Mouse (Mus musculus) forebrain, embryonic 12.5 days (tissue): Measurements from ENCODE around the gene Tet3. TPM values are rescaled to one million over a fixed set of nuclear protein-coding genes. Genes with fewer than 3 reads are reported as not detected.

Experiments used
- ATAC-seq: fragments of 200-750 bp; cut with Nextera tagmentation; 2 replicates; pipeline ENCODE4 v1.8.0; 2017; ENCODE audit warnings: moderate TSS enrichment; ENCODE audit not compliant: low FRiP score
- H3K27ac ChIP-seq: fragments of 300-500 bp; sonication (generic); 2 replicates; pipeline ENCODE4 v1.5.1; 2016; ENCODE audit warnings: mild to moderate bottlenecking
- H3K27me3 ChIP-seq: fragments of 300-500 bp; sonication (generic); 2 replicates; pipeline ENCODE4 v1.6.1; 2016; ENCODE audit warnings: mild to moderate bottlenecking
- H3K36me3 ChIP-seq: fragments of 300-500 bp; sonication (generic); replicated peaks from 2 replicates; pipeline ENCODE4 v1.6.1; 2016; ENCODE audit warnings: mild to moderate bottlenecking
- H3K4me1 ChIP-seq: fragments of 300-500 bp; sonication (generic); 2 replicates; pipeline ENCODE4 v1.6.1; 2016
- H3K4me2 ChIP-seq: fragments of 300-500 bp; sonication (generic); 2 replicates; pipeline ENCODE4 v1.6.1; 2016; ENCODE audit warnings: mild to moderate bottlenecking, moderate library complexity
- H3K4me3 ChIP-seq: fragments of 300-500 bp; sonication (generic); replicated peaks from 2 replicates; pipeline ENCODE4 v1.5.1; 2016; ENCODE audit warnings: mild to moderate bottlenecking
- H3K9ac ChIP-seq: fragments of 300-500 bp; sonication (generic); 2 replicates; pipeline ENCODE4 v1.6.1; 2016; ENCODE audit warnings: mild to moderate bottlenecking
- H3K9me3 ChIP-seq: fragments of 300-500 bp; sonication (generic); 2 replicates; pipeline ENCODE4 v1.6.1; 2016
- WGBS: fragments of 180-500 bp; shearing (Covaris S2); methylation state at CpG from one replicate; pipeline ENCODE4 v1.1.7; 2016; 5-methylcytosine and 5-hydroxymethylcytosine counted together
- polyA plus RNA-seq: library from polyadenylated mRNA; unstranded; fragments of >200 nt; fragmentation: Nextera tagmentation; extraction: Ambion mirVana; gene quantifications from 2 replicates; pipeline ENCODE4 v1.2.1, GENCODE M21; 2016

Tet3 gene
- polyA plus RNA-seq, 1 experiment from 2014 or later: 62.7 TPM

DNA sequence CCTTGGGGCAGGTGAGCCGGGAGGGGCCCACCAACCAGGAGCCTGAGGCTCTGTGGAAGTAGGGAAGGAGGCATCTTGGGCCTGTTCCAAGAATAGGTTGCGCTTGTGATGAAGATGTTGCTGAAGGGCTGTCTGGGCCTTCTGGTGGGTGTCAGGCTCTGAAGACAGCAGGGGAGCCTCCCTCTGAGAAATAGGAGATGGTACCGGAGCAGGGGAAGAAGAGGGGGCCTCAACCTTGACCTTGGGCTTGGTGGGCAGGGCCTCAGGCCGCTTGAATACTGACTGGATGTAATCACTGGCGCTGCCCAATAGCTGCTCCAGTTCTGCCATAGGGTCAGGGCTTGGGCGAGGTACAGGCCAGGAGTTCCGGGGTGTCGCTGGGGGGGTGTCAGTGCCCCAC, 55.4 kb downstream of the Tet3 start:
- Histone ChIP-seq H3K4me1 (no peaks in the 10 kb centered on the region; the same call in 1 of the 2 replicates), H3K9ac (no peak overlapping the region), H3K4me2 (no peak overlapping the region), H3K36me3 (peaks cover 86% of the 10 kb centered on the region), H3K9me3 (no peaks in the 10 kb centered on the region), H3K27me3 (no peaks in the 10 kb centered on the region), H3K27ac (no peak overlapping the region), H3K4me3 (no peak overlapping the region)
- ATAC-seq: no peak
- WGBS: 92% methylated on average over 8 of the region's 8 CpGs

DNA sequence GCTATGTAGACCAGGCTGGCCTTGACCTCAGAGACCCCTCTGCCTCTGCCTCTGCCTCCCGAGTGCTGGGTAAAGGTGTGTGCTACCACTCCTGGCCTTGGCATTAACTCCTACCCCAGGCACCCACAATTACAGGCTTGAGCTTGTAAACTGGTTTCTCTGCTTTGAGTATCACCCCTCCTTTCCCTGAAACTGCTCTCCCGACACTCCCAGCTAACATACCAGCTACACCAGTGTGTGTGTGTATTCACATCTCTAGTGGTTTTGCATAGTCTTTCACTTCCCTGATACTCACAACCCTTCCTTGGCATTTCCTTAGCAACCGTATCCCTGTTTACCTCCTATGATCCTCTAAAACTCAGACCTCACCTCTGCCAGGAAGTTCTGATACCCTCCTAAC, 59.1 kb downstream of the Tet3 start:
- H3K4me1 ChIP-seq: no peaks in the 10 kb centered on the region
- H3K36me3 ChIP-seq: peaks cover 91% of the 10 kb centered on the region
- no peak overlapping the region for H3K4me3 ChIP-seq
- no peak for ATAC-seq
- no peak overlapping the region for H3K4me2 ChIP-seq
- no peak overlapping the region for H3K27ac ChIP-seq
- no peaks in the 10 kb centered on the region for H3K27me3 ChIP-seq
- no peaks in the 10 kb centered on the region for H3K9me3 ChIP-seq
- H3K9ac ChIP-seq: no peak overlapping the region
- WGBS: 86% methylated on average over 3 of the region's 3 CpGs

DNA sequence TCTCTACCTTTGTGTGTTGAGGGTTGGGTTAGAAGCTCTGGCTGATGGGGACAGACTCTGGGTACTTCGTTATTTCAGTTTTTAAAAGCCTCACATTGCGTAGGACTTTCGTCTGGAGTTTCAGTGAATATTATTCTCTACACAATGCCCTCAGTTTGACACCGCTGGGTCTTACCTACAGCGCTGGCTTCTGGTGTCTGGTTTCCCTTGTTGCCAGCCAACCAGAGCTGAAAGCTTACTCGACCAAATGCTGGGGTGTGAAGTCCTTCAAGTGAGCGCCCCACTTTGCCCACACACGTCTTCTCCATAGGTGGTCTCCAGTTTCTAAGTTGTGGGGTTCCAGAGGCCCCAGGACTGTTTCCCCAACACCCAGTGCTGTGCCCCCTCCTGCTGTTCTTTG, 61.2 kb downstream of the Tet3 start:
- 79% methylated on average over 8 of the region's 8 CpGs for WGBS
- Histone ChIP-seq H3K4me3 (no peak overlapping the region), H3K9ac (no peak overlapping the region), H3K4me1 (no peaks in the 10 kb centered on the region), H3K36me3 (peaks cover 89% of the 10 kb centered on the region), H3K9me3 (no peaks in the 10 kb centered on the region), H3K27ac (no peak overlapping the region), H3K4me2 (no peak overlapping the region), H3K27me3 (no peaks in the 10 kb centered on the region)
- no peak for ATAC-seq

DNA sequence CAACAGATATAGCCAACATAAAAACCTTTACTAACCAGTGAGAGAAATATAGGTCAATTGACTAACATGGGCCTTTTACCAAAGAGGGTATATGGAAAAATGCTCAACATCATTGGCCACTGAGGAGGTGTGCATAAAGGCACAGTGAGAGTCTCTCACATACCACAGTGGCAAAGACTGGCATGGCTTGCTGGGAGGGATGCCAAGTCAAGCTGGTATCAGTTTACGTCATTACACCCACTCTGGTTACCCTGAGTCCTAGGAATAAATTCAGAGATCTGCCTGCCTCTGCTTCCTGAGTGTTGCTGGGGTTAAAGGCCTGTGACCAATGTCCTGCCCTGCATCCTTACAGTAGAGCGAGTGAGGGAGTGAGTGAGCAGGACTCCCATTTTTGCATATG, 62.2 kb downstream of the Tet3 start:
- H3K4me1 ChIP-seq: no peaks in the 10 kb centered on the region
- no peaks in the 10 kb centered on the region for H3K9me3 ChIP-seq
- H3K4me3 ChIP-seq: no peak overlapping the region
- H3K4me2 ChIP-seq: no peak overlapping the region
- 94% methylated on average over 2 of the region's 2 CpGs for WGBS
- H3K36me3 ChIP-seq: peaks cover 81% of the 10 kb centered on the region
- H3K27me3 ChIP-seq: no peaks in the 10 kb centered on the region
- ATAC-seq: no peak
- H3K9ac ChIP-seq: no peak overlapping the region
- H3K27ac ChIP-seq: no peak overlapping the region

DNA sequence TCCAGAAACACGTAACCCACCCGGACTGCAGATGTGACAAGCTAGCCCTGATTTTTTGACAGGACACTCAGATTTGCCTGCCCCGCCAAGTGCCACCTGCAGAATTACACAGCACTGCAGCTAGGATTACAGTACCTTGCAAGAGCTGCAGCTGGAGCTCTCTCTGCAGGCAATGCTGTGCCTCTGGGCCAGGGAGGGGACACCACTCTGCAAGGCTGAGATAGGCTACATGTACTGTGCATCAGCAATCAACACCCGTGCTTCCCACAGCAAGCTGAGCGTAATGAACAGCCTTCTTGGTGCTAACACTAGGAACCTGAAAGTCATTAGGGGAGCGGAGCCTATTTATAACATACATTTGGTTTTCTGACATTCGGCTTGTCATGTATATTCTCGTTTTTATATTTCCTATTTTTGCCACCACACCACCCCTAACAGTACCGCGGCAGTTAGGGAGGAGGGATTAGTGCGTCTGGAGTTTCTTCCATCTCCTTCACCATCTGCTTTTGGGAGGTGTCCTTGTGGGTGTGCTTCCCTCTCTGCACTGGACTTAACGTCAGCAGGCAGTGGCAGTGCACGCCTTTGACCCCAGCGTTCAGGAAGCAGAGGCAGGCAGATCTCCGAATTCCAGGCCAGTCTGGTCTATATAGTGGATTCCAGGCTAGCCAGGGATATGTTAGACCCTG, 63.2 kb downstream of the Tet3 start:
- H3K4me1 ChIP-seq: no peaks in the 10 kb centered on the region
- H3K36me3 ChIP-seq: peaks cover 79% of the 10 kb centered on the region
- WGBS: 95% methylated on average over 15 of the region's 15 CpGs
- no peaks in the 10 kb centered on the region for H3K9me3 ChIP-seq
- H3K4me2 ChIP-seq: no peak overlapping the region
- H3K9ac ChIP-seq: no peak overlapping the region
- H3K4me3 ChIP-seq: no peak overlapping the region
- no peak overlapping the region for H3K27ac ChIP-seq
- ATAC-seq: no peak
- H3K27me3 ChIP-seq: no peaks in the 10 kb centered on the region

DNA sequence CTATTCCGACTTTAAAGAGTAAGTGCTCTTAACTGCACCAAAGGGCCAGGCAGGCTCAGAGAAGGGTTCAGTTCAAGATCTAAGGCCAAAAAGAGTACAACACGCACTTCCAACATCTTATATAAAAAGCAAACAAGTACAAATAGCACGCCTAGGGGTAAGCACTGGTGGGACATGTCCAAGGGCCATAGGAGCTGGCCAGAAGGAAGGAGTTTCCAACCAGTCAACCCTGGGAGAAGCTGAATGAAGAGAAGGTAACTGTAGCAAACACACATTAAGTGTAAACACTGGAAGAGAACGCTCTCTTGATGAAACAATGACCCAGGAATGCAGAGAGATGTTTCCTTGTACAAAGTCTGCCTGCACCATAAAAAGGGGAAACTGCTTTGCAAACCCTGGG, 64.8 kb downstream of the Tet3 start:
- H3K27ac ChIP-seq: no peak overlapping the region
- H3K4me2 ChIP-seq: no peak overlapping the region
- H3K4me3 ChIP-seq: no peak overlapping the region
- no peak for ATAC-seq
- H3K9me3 ChIP-seq: no peaks in the 10 kb centered on the region
- H3K27me3 ChIP-seq: no peaks in the 10 kb centered on the region
- H3K4me1 ChIP-seq: no peaks in the 10 kb centered on the region
- peaks cover 75% of the 10 kb centered on the region for H3K36me3 ChIP-seq
- 93% methylated on average over 4 of the region's 4 CpGs for WGBS
- H3K9ac ChIP-seq: no peak overlapping the region

DNA sequence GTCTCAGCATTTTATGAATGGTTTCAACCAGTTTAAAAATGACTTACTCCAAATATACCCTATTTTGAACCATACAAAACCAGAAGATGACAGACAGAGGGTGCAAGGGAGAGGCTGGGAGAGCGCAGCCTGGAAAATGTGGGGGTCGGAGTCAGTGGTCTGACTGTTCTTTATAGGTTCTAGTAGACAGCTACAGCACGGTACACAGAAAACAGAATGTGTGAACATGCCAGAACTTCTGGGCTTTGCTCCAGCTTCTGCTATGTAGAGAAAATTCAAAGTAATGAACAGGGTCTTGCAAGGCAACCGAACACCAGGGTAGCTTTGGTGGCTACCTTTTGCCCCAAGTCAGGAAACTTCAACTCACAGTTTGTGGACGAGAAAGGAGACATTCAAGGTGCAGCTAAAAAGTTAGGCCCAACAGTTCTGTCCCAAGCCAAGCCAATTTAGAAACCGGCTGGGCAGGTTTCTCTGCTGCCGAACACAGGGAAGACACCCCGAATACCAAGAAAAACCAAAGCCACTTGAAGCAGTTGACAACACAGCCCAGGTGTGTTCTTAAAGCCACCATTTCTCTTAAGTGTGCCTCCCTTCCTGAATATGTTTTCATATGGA, 66.6 kb downstream of the Tet3 start:
- Histone ChIP-seq H3K27ac (no peak overlapping the region), H3K36me3 (peaks cover 63% of the 10 kb centered on the region), H3K9me3 (no peaks in the 10 kb centered on the region), H3K4me1 (no peaks in the 10 kb centered on the region), H3K4me2 (no peak overlapping the region), H3K27me3 (no peaks in the 10 kb centered on the region), H3K4me3 (no peak overlapping the region), H3K9ac (no peak overlapping the region)
- WGBS: 93% methylated on average over 8 of the region's 8 CpGs
- no peak for ATAC-seq

DNA sequence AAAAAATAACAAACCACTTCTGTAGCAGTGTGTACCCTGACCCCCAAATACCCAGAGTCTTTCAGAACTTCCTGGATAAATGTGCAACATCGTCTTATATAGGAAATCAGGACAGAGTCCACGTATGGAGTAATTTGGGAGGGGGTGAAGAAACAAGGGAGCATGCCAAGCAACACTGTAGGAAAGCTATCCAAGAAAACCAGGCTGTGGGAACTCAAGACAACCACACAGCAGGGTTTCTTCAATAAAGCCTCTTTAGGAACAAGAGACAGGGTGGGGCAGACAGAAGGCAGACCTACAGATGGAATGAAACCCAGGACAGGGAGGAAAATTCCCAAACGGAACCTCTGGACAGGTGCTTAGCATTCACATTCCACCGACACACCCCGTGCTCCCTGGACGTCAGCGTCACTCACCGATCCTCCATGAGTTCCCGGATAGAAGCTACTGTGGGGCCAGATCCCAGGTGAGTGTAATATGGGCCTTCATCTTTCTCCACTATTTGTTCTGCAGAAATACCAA, 73.3 kb downstream of the Tet3 start:
- Histone ChIP-seq H3K9ac (no peak overlapping the region), H3K27ac (no peak overlapping the region), H3K36me3 (peaks cover 61% of the 10 kb centered on the region), H3K4me2 (no peak overlapping the region), H3K4me1 (no peaks in the 10 kb centered on the region), H3K27me3 (no peaks in the 10 kb centered on the region), H3K4me3 (no peak overlapping the region), H3K9me3 (no peaks in the 10 kb centered on the region)
- ATAC-seq: no peak
- WGBS: 92% methylated on average over 9 of the region's 9 CpGs

DNA sequence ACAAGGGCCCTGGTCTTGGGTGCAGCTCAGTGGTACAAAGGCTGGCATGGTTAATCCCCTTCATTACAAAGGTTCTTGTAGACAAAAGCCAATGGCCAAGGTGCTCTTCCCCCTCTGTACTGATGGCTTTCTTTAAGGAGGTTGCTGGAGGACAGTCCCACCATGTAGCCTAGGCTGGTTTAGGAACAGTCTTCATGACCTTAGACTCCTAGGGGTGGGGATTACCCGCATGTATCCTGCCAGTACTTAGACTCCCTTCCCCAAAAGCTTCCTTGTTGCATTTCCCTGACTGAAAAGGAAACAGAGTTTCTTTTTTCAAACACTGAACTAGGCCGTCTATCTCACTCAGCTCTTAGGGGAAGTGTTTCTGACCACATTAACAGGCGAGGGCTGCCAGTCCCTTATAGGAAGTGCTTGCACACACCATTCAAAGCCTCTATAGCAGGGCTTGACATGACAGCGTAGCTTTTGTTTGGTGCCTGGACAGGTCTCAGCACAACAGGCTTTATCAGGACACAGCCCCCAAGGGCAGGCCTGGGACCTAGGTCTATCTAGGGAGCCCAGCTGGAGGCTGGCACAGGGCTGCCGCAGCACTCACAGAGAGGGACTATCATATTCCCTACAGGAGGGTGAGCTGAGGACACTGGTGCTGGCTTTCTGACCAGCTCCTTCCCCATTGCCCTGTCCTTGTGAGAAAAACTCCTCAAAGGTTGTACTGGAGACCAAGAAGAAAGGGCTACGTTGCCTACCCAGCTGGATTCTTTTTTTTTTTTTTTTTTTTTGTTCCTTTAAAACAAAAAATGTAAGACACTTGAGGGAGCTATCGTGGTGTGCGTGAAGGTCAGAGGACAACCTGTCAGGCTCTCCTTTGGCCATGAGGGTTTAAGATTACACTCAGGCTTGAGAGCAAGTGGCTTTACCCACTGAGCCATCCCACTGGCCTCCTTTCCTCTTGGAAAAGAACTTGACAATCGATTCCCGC, 77.1 kb downstream of the Tet3 start:
- no peaks in the 10 kb centered on the region for H3K9me3 ChIP-seq
- H3K9ac ChIP-seq: no peak overlapping the region
- no peak overlapping the region for H3K27ac ChIP-seq
- no peaks in the 10 kb centered on the region for H3K27me3 ChIP-seq
- peaks cover 89% of the 10 kb centered on the region for H3K36me3 ChIP-seq
- ATAC-seq: no peak
- no peak overlapping the region for H3K4me3 ChIP-seq
- no peak overlapping the region for H3K4me2 ChIP-seq
- H3K4me1 ChIP-seq: no peaks in the 10 kb centered on the region
- 86% methylated on average over 10 of the region's 10 CpGs for WGBS

DNA sequence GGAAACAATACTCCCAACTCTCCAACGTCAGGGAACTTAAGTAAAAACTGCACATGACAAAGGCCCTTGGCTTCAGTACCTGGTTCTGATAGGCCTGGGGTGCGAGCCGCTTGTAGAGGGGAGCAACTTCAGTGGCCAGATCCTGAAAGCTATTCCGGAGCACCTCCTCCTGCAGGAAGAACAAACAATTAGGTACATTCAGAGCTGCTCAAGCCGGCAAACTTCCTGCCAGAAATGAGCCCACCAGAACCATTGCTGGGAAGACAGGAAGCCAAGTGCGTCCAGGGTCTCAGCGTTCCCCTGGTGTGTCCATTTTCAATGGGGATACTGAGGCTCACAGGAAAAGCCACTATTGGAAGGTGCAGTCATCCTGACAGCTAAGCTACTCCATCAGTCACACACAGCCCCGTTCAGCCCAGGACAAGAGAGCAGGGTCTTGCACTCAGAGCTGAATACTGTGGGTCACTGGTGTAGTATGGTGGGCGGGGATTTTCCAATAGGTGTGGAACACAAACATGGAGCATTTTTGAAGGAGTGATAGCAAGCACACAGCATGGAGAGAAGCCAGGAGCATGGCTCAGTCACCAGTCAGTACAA, 85.1 kb downstream of the Tet3 start:
- ATAC-seq: no peak
- H3K9me3 ChIP-seq: no peaks in the 10 kb centered on the region
- no peaks in the 10 kb centered on the region for H3K4me1 ChIP-seq
- no peak overlapping the region for H3K27ac ChIP-seq
- WGBS: 83% methylated on average over 9 of the region's 9 CpGs
- no peak overlapping the region for H3K4me3 ChIP-seq
- H3K27me3 ChIP-seq: no peaks in the 10 kb centered on the region
- H3K9ac ChIP-seq: no peak overlapping the region
- H3K4me2 ChIP-seq: no peak overlapping the region
- H3K36me3 ChIP-seq: peaks cover 99% of the 10 kb centered on the region

DNA sequence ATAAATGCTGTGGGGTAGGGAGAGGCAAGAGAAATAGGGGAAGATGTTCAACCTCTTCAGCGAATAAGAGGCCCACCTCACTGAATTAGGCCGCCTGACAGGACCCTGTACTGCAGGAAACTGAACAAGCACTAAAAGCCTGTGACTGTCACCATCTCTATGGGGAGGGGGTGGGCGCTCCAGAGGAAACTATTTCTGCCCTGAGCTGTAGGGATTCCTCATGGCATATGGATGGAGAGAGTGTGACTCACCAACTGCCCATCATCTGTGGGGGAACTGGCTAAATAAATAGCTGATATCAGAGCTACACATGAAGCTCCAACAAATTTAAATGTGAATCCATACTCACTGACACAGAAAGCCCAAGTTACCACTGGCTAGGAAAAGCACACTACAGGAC, 87.5 kb downstream of the Tet3 start:
- peaks cover 97% of the 10 kb centered on the region for H3K36me3 ChIP-seq
- no peaks in the 10 kb centered on the region for H3K27me3 ChIP-seq
- 86% methylated on average over 3 of the region's 3 CpGs for WGBS
- no peak overlapping the region for H3K4me3 ChIP-seq
- H3K4me2 ChIP-seq: no peak overlapping the region
- no peaks in the 10 kb centered on the region for H3K9me3 ChIP-seq
- H3K27ac ChIP-seq: no peak overlapping the region
- no peak overlapping the region for H3K9ac ChIP-seq
- no peak for ATAC-seq
- H3K4me1 ChIP-seq: no peaks in the 10 kb centered on the region

DNA sequence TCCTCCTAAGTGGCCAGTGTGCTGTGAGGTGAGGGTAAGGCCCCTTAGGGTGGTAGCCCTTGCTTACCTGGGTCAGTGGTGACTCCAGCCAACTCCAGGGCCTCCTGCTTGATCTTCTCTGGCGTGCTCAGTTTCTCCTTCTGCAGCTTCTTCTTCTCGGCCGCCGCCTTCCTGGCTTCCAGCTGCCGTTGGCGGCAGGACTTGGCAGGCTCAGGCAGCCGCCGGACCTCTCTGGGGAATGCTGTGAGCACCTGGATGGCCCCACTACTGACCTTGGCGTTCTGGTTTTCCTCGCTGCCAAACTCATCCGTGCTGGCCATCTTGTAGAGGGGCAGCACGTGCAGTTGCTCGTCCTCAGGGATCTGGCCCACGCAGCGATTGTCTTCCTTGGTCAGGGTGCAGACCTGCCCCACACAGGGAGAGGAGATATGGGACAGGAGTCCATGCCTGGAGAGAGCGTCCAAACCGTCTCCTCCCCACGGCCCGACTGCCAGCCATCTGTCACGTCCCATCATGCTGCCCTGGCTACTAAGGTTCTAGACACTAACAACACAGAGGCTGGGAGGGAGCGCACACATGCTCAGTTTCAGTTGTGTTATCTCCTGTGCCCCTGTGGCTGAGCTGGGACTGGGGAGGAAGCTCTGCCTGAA, 88.4 kb downstream of the Tet3 start:
- Histone ChIP-seq H3K9ac (no peak overlapping the region), H3K9me3 (no peaks in the 10 kb centered on the region), H3K4me1 (no peaks in the 10 kb centered on the region), H3K27me3 (no peaks in the 10 kb centered on the region), H3K4me2 (no peak overlapping the region), H3K36me3 (peaks cover 91% of the 10 kb centered on the region), H3K4me3 (no peak overlapping the region), H3K27ac (no peak overlapping the region)
- ATAC-seq: no peak
- WGBS: 93% methylated on average over 21 of the region's 21 CpGs
